Mouse (Mus musculus) common myeloid progenitor, adult 5-6 weeks (primary cell): ENCODE measurements around the gene Sumo1. TPM values are rescaled to one million over a fixed set of nuclear protein-coding genes. Genes with fewer than 3 reads are reported as not detected.

Experiments used
- ATAC-seq: replicated peaks from 2 replicates; pipeline ENCODE4 v1.8.0; 2016; ENCODE audit warnings: low read depth, mild to moderate bottlenecking, moderate TSS enrichment, inconsistent platforms; ENCODE audit not compliant: poor library complexity, severe bottlenecking
- total RNA-seq: library from RNA; stranded (forward); fragments of 200-1000, 187-1606 nt; gene quantifications from 2 replicates; pipeline ENCODE4 v1.2.3, GENCODE M21; 2017

Gene Sumo1
- total RNA-seq, 1 experiment from 2014 or later, result 176 TPM

DNA sequence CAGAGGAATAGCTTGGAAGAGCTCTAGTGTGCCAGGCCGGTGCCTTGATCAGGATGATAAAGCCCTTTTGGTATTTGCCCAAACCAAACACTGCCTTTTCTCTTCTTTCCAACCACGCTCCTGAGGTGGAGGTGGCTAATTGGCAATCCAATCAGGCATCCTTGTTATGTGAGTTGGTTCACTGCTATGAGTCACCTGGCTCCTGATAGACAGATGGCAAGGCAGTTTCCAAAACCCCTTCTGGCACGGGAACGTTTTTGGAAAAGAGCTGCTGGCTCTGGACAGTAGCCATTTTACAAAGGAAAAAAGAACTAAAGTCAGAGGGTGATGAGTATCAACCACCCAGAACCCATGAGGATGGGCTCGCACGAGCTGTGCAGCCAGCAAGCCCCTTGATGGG is 103.7 kb downstream of the Sumo1 start:
- no peak for ATAC-seq

DNA sequence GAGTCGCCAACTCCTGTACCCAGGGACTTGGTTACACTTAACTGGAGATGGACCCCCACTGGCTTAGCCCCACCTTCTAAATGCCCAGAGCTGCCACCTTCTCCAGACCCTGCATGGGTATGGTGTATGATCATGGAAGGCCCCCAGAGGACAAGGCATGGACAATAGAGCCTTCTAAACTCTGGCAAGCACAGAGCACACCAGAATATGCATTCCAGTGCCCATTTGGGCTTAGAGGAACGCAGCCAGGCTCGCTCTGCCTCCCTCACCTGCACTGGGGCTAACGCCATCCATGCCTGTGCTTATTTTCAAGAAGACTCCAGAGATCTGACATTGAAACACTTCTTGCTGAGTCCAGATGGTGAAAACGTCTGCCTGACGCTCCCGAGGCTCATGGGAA is 104.4 kb downstream of the Sumo1 start:
- ATAC-seq, result no peak

DNA sequence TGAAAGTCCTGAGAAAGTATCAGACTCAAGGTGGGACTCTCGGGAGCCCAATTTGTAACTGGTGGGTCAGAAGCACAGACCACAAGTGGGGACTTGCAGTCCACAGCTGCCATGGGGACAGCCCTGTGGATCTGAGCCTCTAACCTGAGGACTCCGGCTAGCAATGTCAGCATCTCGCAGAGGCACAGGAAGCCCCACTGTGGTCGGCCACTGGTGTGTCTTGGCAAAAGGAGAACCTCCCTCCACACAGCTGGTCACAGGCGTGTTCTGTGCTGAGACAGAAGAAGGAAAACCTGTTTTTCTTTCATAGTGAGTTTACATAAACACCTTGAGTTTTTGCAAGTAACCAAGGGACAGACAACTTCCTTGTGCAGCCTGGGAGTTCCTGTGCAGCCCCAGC is 104.8 kb downstream of the Sumo1 start:
- ATAC-seq, result peak; percentile 85

DNA sequence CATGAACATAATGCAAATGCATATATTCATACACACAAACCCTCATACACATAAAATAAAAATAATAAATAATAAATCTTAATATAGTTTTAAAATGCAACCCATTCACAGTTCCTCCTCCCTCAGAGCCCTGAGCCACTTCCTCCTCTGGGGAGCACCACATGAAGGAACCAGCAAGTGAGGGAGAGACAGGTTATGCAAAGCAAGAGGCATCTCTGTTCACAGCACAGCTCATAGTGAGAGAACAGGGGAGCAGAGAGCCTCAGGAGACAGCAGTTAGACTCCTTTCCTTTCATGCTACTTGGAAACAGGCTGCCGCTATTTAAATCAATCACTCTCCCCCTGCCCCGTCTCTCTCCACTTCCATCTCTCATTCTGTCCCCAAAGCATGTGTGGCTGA is 107.1 kb downstream of the Sumo1 start:
- no peak for ATAC-seq

DNA sequence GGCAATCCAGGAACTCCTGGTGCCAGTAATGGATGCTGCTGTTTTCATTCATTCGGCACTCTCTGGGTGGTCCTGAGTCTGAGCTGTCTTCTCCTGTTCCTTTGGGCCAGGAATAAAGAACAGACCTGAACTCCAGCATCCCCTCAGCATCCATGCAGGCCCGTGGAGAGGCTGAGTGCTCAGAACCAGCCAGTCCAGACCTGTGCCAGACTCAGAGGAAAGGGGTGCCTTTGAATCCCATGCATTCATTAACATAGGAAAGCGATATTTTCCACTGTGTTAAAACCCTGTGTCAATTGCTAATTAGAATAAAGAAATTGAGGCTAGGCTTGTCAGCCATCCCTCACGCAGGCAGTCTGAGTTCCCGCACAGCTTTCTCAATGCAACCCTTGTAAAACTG is 116.9 kb downstream of the Sumo1 start:
- no peak for ATAC-seq

DNA sequence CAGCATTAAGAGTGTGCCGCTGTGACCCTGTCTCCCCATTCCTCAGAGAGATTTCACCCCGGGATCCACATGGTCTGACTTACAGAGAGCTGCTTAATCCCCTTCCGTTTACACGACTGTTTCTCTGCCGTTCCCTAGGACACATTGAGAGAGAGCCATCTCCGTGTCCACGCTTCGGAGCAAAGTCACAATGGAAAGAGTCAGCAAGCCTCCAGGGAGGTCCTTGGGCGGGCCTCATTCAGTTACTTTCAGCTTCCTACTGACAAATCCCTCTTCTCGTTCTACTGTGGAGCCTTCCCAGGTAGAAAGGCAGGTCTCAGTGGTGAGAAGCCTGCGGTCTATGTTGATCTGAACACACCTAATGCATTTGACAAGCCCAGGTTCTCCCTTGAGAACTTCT is 119.6 kb downstream of the Sumo1 start:
- ATAC-seq, result no peak

DNA sequence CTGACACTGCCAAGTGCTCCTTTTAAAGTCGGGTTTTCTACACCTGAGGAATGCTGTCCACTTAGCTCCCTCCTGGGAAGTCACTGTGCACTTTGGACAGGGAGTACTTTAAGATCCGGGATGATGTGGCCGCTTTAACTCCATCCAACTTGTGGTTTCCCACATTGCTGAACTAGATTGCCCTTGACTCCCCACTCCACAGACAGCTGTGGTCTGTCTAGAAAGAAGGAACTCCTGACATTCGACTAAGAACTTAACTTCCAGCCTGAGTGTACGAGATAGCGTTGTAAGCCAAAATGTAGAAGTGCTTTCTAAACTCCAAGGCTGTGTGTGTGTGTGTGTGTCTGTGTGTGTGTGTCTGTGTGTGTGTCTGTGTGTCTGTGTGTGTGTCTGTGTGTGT is 120.4 kb downstream of the Sumo1 start:
- ATAC-seq, result peak; percentile 94

DNA sequence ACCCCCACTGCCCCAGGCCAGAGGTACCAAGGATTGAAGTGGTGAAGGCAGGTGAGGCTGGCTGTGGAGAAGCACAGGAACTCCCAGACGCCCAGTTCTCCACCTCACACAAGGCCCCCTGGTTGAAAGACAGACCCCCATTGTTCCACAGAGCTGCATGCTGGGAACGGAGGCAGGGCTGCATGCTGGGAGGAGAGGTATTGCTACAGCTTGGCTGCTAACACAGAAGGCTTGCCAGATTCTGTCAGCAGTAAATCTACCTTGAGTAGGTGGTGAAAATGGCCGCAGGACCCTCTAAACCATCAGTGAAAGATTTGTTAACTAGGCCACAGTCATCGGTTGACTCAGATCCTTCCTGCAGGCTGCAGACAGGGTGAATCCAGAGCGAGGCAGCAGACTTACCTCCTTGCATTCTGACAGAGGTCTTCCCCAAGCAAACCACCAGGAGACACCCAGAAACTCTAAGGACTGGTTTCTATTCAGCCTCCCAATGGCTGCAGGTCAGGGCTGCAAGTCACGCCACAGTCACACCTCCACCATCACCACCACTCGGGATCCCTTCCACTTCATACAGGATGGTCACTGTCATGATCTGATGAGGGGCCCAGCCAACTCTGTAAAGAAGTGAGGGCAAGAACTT is 121.5 kb downstream of the Sumo1 start:
- ATAC-seq, result no peak

DNA sequence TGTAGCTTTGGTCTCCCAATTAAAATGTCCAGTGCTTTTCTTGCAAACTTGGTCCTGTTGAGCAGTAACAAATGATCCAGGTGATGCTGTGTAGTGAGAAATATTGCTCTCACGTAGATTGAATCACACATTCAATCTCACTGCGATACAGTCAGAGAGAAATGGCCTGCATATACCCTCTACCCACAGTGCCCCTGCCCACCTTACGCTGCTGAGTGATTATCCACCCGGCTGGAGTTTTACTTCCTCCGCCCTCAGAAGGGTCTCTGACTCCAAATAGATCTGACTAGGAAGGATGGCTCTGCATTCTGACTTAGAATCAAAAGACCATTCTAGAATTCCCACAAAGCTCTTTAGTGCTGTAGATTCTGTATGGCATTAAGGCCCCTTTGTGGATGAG is 122.1 kb downstream of the Sumo1 start:
- ATAC-seq, result no peak

DNA sequence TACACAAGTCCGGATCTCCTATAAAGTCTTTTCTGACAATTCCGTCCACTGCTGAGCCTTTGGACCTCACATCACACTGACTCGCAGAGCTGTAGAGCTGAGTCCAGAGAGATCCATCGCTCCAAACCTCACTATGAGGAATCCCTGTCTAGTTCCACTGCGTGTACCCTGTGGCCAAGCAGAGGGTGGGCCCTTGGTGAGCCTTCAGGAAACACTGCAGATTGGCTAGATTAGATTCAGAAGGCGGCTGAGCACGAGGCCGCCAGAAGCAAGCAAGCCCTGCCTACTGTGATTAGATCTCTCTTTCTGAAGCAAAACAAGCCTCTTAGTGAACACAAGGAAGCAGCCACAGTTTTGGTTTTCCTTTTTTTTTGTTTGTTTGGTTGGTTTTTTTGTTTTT is 126.7 kb downstream of the Sumo1 start:
- ATAC-seq, result peak; percentile 83

DNA sequence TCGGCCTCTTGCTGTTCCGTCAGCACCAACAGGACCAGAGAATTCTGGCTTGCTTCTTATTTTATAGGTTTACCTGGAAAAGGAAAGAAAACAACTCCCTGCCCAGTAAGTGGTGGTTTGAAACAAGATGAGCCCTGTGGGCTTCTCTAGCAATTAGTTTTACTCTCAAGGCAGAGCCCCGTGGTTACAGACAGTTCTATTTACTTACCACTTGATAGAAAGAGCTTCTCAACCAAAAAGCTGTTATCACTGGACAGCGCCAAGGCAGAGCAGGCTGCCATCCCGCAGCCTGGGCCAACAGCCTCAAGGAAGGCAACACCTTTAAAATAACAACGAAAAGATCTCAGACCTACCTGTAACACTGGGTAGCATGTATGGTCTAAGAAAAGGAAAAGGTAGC is 128.4 kb downstream of the Sumo1 start:
- ATAC-seq, result no peak

DNA sequence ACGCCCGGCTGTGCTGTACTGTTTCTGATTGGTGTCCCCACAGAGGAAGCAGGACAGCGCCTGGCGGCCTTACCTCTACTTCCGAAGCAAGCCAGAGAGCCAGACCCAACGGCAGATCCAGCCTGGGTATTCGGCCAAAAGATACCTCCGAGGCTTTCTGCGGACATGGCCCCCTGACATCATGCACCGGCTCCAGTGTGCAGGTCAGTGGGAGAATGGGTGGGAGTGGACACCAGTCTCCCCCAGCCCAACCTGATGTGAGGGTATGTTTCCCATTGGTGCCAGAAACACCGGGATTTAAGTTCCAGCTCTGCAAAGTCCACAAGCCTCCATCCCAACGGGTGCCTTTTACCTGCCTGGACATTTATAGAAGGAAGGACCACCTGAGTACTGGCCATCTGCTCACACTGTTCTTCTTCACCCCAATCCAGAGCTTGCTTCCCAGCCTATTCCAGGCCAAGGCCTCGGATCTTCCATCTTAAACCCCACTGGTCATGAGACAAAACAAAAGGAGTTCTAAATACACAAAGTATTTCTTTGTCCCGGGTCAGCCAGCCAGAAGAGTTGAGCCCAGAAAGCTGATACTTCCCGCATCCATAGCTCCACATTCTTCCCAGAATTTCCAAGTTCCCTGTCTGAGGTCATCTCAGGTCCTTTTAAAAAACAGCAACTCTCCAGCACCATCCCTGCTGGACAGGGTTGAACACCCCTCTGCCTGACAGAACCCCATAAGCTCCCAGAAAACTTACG is 129.2 kb downstream of the Sumo1 start:
- no peak for ATAC-seq

DNA sequence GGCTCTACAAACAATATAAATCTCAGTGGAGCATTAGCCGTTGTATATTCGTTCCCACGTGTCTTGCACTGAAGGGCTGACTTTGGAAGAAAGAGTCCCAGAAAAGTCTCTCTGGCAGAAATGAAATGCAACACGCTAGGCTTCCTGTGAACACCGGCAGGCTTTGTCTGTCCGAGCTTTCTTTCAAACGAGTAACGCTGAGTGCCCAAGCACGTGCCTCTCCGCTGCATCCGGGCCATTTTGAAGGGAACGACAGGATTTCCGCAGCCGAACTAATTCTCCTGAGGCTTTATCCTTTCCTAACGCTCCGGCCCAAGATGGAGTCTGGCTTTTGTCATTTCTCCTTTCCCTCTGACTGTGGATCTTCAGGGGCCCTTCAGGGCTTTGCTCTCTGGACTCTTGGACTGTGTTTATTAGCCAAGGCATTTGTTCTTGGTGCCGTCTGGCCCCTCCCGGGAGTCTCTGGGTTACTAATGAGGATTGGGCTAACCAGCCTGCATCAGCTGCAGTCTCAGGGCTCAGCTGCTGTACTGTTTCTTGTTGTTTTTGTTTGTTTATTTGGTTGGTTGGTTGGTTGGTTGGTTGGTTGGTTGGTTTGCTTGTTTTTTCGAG is 130.0 kb downstream of the Sumo1 start:
- ATAC-seq, result no peak

DNA sequence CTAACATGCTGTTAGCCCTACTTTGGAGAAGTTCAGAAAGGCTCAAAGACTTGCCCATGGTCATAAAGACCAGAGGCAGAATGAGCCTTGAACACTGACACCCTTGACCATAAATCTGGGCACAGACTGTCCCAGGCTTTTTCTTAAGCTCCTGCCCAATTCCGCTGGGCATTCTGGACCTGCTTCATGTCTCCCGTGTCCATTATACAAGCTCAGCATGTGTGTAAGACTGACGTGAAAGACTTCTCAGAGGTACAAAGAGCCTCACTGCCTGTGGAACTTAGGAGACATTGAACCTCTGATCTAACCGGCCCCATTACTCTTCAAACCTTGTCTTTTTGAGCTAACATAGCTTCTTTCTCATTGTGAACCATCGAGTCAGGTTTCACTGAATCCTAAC is 132.3 kb downstream of the Sumo1 start:
- no peak for ATAC-seq

Other genes starting within 250 kb of the Sumo1 start
- gene Fzd7, start 188.4 kb downstream of the Sumo1 start, total RNA-seq, result 11.1 and 11.4 TPM in 2 replicates
- 5.3 and 7.8 TPM in 2 replicates for gene Gm973, start 154.6 kb downstream of the Sumo1 start, total RNA-seq
- gene Nop58, start 14.1 kb upstream of the Sumo1 start, total RNA-seq, result 2,005 and 2,043 TPM in 2 replicates
- gene Bmpr2, start 92.6 kb upstream of the Sumo1 start, total RNA-seq, result 15.8 and 19.0 TPM in 2 replicates
- gene Fam117b, start 242.2 kb upstream of the Sumo1 start, total RNA-seq, result 26.9 and 27.3 TPM in 2 replicates